Comparison of ENCODE assay signal across 14 mouse cellular contexts in genomic region chr1:88216551-88216950, GRCm38 (mm10). TPM values are rescaled to one million over a fixed set of nuclear protein-coding genes. Genes with fewer than 3 reads are reported as not detected.
DNase-seq lines count a peak whose midpoint lies in the region; ATAC-seq and TF ChIP-seq lines count a peak whose summit lies in the region.
"Had no signal": no experiment of that assay in that cellular context is flagged by ENCODE, and none has a peak within 500 bp of the region (broad histone marks: within the 10 kb centered on the region; RNA-seq: fewer than 3 reads in every experiment).

No protein-coding gene starts in this region.

- 60% methylated on average over 2 of the region's 2 CpGs for WGBS in forebrain, embryonic 10.5 days
- WGBS in forebrain, embryonic 12.5 days, result 57% methylated on average over 2 of the region's 2 CpGs
- 59% methylated on average over 2 of the region's 2 CpGs for WGBS in kidney, postnatal 0 days

- peak; percentile 25 for DNase-seq in forebrain, embryonic 10.5 days (ENCODE audit: extremely low spot score, low spot score)
- peak; percentile 3 for DNase-seq in kidney, postnatal 0 days (ENCODE audit: low spot score)
- no peak for DNase-seq in kidney, postnatal 36 days
- peak; percentile 3 for DNase-seq in thymus, postnatal 0 days (ENCODE audit: low spot score)
- DNase-seq in thymus, postnatal 14 days, result no peak
- DNase-seq in T-cell, adult 2 months (ENCODE audit: low spot score), result no peak
- DNase-seq in layer of hippocampus, adult 11-12 months (ENCODE audit: low spot score), result no peak
- DNase-seq: cerebellum, adult 8-10 months; thymus, adult 2 months had no signal

- no peak overlapping the region for H3K9ac ChIP-seq in forebrain, embryonic 12.5 days
- no peak overlapping the region for H3K9ac ChIP-seq in kidney, postnatal 0 days (ENCODE audit: low read depth, low read length)
- H3K9ac ChIP-seq: embryonic facial prominence, embryonic 13.5 days; liver, embryonic 14.5 days had no signal

- no peaks in the 10 kb centered on the region for H3K4me1 ChIP-seq in forebrain, embryonic 10.5 days
- H3K4me1 ChIP-seq in forebrain, embryonic 12.5 days, result no peaks in the 10 kb centered on the region
- no peaks in the 10 kb centered on the region for H3K4me1 ChIP-seq in kidney, postnatal 0 days (replicated peaks; ENCODE audit: insufficient read depth, low read length)
- H3K4me1 ChIP-seq: embryonic facial prominence, embryonic 13.5 days had no signal

- H3K4me3 ChIP-seq in forebrain, embryonic 10.5 days, result no peak overlapping the region
- no peak overlapping the region for H3K4me3 ChIP-seq in forebrain, embryonic 12.5 days (replicated peaks)
- H3K4me3 ChIP-seq in kidney, postnatal 0 days (replicated peaks; ENCODE audit: low read depth, low read length), result no peak overlapping the region
- H3K4me3 ChIP-seq: embryonic facial prominence, embryonic 13.5 days had no signal

- ATAC-seq in forebrain, embryonic 12.5 days (ENCODE audit: low FRiP score), result no peak
- no peak for ATAC-seq in kidney, postnatal 0 days (replicated peaks; ENCODE audit: low FRiP score, low read depth)

- no peaks in the 10 kb centered on the region for H3K36me3 ChIP-seq in forebrain, embryonic 10.5 days (replicated peaks)
- no peaks in the 10 kb centered on the region for H3K36me3 ChIP-seq in forebrain, embryonic 12.5 days (replicated peaks)
- H3K36me3 ChIP-seq in kidney, postnatal 0 days (ENCODE audit: insufficient read depth, low read length), result no peaks in the 10 kb centered on the region
- H3K36me3 ChIP-seq: embryonic facial prominence, embryonic 13.5 days had no signal

- peaks cover 47% of the 10 kb centered on the region; the same call in 1 of the 2 replicates for H3K9me3 ChIP-seq in forebrain, embryonic 10.5 days
- peaks cover 58% of the 10 kb centered on the region for H3K9me3 ChIP-seq in forebrain, embryonic 12.5 days
- peaks cover 54% of the 10 kb centered on the region for H3K9me3 ChIP-seq in kidney, postnatal 0 days (replicated peaks; ENCODE audit: low read length)

- no peak overlapping the region for H3K27ac ChIP-seq in forebrain, embryonic 10.5 days
- no peak overlapping the region for H3K27ac ChIP-seq in forebrain, embryonic 12.5 days
- H3K27ac ChIP-seq in kidney, postnatal 0 days, result no peak overlapping the region
- H3K27ac ChIP-seq: embryonic facial prominence, embryonic 13.5 days; liver, embryonic 14.5 days; macrophage had no signal

- H3K27me3 ChIP-seq in forebrain, embryonic 10.5 days (ENCODE audit: poor library complexity, severe bottlenecking), result no peaks in the 10 kb centered on the region
- no peaks in the 10 kb centered on the region for H3K27me3 ChIP-seq in forebrain, embryonic 12.5 days
- no peaks in the 10 kb centered on the region for H3K27me3 ChIP-seq in kidney, postnatal 0 days (ENCODE audit: insufficient read depth, low read length)
- H3K27me3 ChIP-seq: embryonic facial prominence, embryonic 13.5 days had no signal

- TF ChIP-seq CTCF in kidney, postnatal 0 days (IDR thresholded peaks at IDR 0.05; ENCODE audit: low read depth), result no peak

- no peak overlapping the region for H3K4me2 ChIP-seq in forebrain, embryonic 12.5 days
- H3K4me2 ChIP-seq in kidney, postnatal 0 days (ENCODE audit: low read length), result no peak overlapping the region
- H3K4me2 ChIP-seq: embryonic facial prominence, embryonic 13.5 days had no signal

RNA-seq across cellular contexts. Expression of gene Ugt1a1, which starts 4.8 kb away (rescaled TPM):
- 0.07 TPM in 1 of 2 replicates, not detected in the other for polyA plus RNA-seq in forebrain, embryonic 10.5 days (2016; fragmentation: Nextera tagmentation; extraction: Ambion mirVana)
- not detected in 2 replicates for polyA plus RNA-seq in forebrain, embryonic 12.5 days (2016; fragmentation: Nextera tagmentation; extraction: Ambion mirVana)
- 4.8 and 6.2 TPM in 2 replicates for polyA plus RNA-seq in kidney, postnatal 0 days (2015; fragmentation: Nextera tagmentation; extraction: Ambion mirVana)
- 0.36 and 0.54 TPM in 2 replicates for polyA plus RNA-seq in thymus, postnatal 0 days (2015; fragmentation: Nextera tagmentation; extraction: Ambion mirVana)
- polyA plus RNA-seq: embryonic facial prominence, embryonic 13.5 days; macrophage had no signal

RNA-seq across cellular contexts. Expression of gene Mroh2a, which starts 10.2 kb away (rescaled TPM):
- polyA plus RNA-seq in forebrain, embryonic 10.5 days (2016; fragmentation: Nextera tagmentation; extraction: Ambion mirVana), result 1.3 and 1.4 TPM in 2 replicates
- polyA plus RNA-seq in forebrain, embryonic 12.5 days (2016; fragmentation: Nextera tagmentation; extraction: Ambion mirVana), result 1.4 and 1.7 TPM in 2 replicates
- polyA plus RNA-seq in kidney, postnatal 0 days (2015; fragmentation: Nextera tagmentation; extraction: Ambion mirVana), result 0.60 and 0.66 TPM in 2 replicates
- 0.64 and 1.4 TPM in 2 replicates for polyA plus RNA-seq in thymus, postnatal 0 days (2015; fragmentation: Nextera tagmentation; extraction: Ambion mirVana)

RNA-seq across cellular contexts. Expression of gene Dnajb3, which starts 11.0 kb away (rescaled TPM):
- 8.5 and 9.5 TPM in 2 replicates for polyA plus RNA-seq in forebrain, embryonic 10.5 days (2016; fragmentation: Nextera tagmentation; extraction: Ambion mirVana)
- 12.6 and 14.4 TPM in 2 replicates for polyA plus RNA-seq in forebrain, embryonic 12.5 days (2016; fragmentation: Nextera tagmentation; extraction: Ambion mirVana)
- polyA plus RNA-seq in kidney, postnatal 0 days (2015; fragmentation: Nextera tagmentation; extraction: Ambion mirVana), result 11.7 and 13.6 TPM in 2 replicates
- 2.9 and 3.9 TPM in 2 replicates for polyA plus RNA-seq in thymus, postnatal 0 days (2015; fragmentation: Nextera tagmentation; extraction: Ambion mirVana)
- polyA plus RNA-seq: macrophage had no signal

RNA-seq across cellular contexts. Expression of gene Ugt1a2, which starts 16.1 kb away (rescaled TPM):
- polyA plus RNA-seq in forebrain, embryonic 10.5 days (2016; fragmentation: Nextera tagmentation; extraction: Ambion mirVana), result 0.07 TPM in 1 of 2 replicates, not detected in the other
- polyA plus RNA-seq in forebrain, embryonic 12.5 days (2016; fragmentation: Nextera tagmentation; extraction: Ambion mirVana), result not detected in 2 replicates
- 176 and 217 TPM in 2 replicates for polyA plus RNA-seq in kidney, postnatal 0 days (2015; fragmentation: Nextera tagmentation; extraction: Ambion mirVana)
- polyA plus RNA-seq in thymus, postnatal 0 days (2015; fragmentation: Nextera tagmentation; extraction: Ambion mirVana), result 0.13 TPM in 1 of 2 replicates, not detected in the other
- polyA plus RNA-seq: embryonic facial prominence, embryonic 13.5 days had no signal

RNA-seq across cellular contexts. Expression of gene Ugt1a5, which starts 50.7 kb away (rescaled TPM):
- not detected in 2 replicates for polyA plus RNA-seq in forebrain, embryonic 10.5 days (2016; fragmentation: Nextera tagmentation; extraction: Ambion mirVana)
- polyA plus RNA-seq in forebrain, embryonic 12.5 days (2016; fragmentation: Nextera tagmentation; extraction: Ambion mirVana), result not detected in 2 replicates
- 0.06 TPM in 1 of 2 replicates, not detected in the other for polyA plus RNA-seq in kidney, postnatal 0 days (2015; fragmentation: Nextera tagmentation; extraction: Ambion mirVana)
- polyA plus RNA-seq in thymus, postnatal 0 days (2015; fragmentation: Nextera tagmentation; extraction: Ambion mirVana), result not detected in 2 replicates
- polyA plus RNA-seq: embryonic facial prominence, embryonic 13.5 days; macrophage; spleen, adult 2 months had no signal

Comparison
In these comparisons a context has a peak if more than half of its experiments do, and no peak if none do; other contexts are left out.
1. DNase-seq: peak in forebrain, embryonic 10.5 days (single experiment), kidney, postnatal 0 days (single experiment) and thymus, postnatal 0 days (single experiment); none in kidney, postnatal 36 days (0 of 2), thymus, postnatal 14 days (single experiment), T-cell, adult 2 months (single experiment) and layer of hippocampus, adult 11-12 months (single experiment).